Mouse (Mus musculus): ENCODE results near the gene Spata1. TPM values are rescaled to one million over a fixed set of nuclear protein-coding genes. Genes with fewer than 3 reads are reported as not detected.

Spata1 gene
- 1 to 10 TPM; 7.8 to 8.7 TPM for polyA plus RNA-seq (2017; shearing (Covaris generic))

GRCm38 (mm10) chr3:146499431-146500002 is at the start of gene Spata1, which contains the start of gene Gng5:
Gene Spata1, minus strand, starts transcription at chr3:146499753.
Gene Gng5, plus strand, starts transcription at chr3:146499807.
- ATAC-seq = peak; percentile 75

GRCm38 (mm10) chr3:146543632-146544031 is 44.1 kb upstream of the Spata1 start:
- no peak for ATAC-seq

DNA sequence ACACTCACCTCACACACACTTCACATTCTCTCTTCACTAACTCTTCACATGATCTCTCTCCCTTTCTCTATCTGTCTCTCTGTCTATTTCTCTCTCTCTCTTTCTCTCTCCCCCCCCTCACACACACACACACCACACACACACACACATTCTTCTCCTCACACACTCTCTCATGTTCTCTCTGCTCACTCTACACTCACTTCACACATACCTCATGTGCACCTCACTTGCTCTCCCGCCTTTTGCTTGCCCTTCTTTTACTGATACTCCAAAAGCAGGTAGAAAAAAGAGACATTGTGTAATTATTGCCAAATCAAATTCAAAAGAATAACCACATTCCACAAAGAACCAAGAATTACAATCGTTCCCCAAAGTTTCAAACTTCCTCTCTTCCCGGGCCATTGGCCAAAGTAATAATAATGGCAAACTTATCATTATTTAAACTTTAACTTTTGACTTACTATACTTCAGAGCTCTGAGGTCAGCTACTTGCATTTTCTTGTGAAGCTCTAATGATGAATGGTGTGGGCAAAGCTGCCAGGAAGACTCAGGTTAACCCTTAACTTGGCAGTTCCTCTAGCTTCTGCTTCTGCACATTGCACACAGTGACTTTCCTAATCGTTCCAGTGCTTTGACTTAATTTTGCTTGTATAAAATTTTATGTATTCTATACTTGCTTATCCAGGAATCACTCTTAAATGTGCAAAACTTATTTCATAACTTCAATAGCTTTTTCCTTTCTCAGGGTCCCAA is 41.1 kb upstream of the Spata1 start:
- ATAC-seq = no peak

DNA sequence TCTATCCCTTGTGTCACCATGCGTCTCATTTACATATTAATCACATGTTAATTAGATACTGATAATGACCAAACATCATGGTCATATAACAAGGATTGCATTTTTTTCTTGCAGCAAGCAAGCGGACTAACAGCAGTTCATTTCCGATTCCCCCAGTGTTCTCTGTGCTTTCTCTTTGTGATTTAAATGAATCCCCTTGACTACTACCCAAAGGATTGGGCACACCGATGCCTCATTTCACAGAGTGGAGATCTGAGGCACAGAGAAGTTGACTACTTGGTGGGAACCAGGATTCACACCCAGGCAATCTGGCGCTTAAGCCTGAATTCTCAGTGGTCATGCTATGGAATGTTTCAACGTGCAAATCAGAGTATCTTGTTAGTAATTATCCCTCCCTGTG is 35.4 kb upstream of the Spata1 start:
- no peak for ATAC-seq

GRCm38 (mm10) chr3:146528335-146528734 is 28.8 kb upstream of the Spata1 start:
- no peak for ATAC-seq

GRCm38 (mm10) chr3:146521652-146522020 is 22.1 kb upstream of the Spata1 start:
- peak; percentile 4 for ATAC-seq

- ATAC-seq = peak; percentile 96
These were observed 21.5 kb upstream of the Spata1 start, which contains the start of gene Rpf1 for GRCm38 (mm10) chr3:146520798-146521651. Gene Rpf1, minus strand, starts transcription at chr3:146521429.

DNA sequence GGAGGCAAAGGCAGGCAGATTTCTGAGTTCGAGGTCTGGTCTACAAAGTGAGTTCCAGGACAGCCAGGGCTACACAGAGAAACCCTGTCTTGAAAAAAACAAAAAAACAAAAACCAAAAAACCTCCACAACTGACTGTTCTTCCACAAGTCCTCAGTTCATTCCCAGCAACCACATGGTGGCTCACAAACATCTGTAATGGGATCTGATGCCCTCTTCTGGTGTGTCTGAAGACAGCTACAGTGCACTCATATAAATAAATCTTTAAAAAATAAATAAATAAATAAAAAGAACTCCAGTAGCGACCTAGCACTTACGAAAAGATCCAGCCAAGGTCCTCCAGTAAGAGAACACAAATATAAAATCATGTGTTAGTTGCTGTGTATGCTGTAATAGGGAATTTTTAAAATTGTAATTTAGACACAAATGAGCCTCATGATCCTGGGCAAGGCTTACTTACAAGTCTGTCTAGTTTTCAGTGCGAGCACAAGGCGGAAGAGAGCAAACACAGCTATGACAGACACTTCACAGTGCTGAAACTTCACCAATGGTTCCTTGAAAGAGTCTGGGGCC is 20.8 kb upstream of the Spata1 start:
- ATAC-seq = no peak

- no peak for ATAC-seq
These were observed 7.2 kb upstream of the Spata1 start for GRCm38 (mm10) chr3:146506711-146507110.

GRCm38 (mm10) chr3:146501601-146502123 is 2.1 kb upstream of the Spata1 start:
- ATAC-seq = no peak

- ATAC-seq = peak; percentile 5
These were observed 1.3 kb upstream of the Spata1 start for GRCm38 (mm10) chr3:146500810-146501201.

- ATAC-seq = peak; percentile 58
These were observed 653 bp upstream of the Spata1 start for GRCm38 (mm10) chr3:146500003-146500809.

- peak; percentile 32 for ATAC-seq
These were observed 564 bp downstream of the Spata1 start for GRCm38 (mm10) chr3:146498989-146499388.

DNA sequence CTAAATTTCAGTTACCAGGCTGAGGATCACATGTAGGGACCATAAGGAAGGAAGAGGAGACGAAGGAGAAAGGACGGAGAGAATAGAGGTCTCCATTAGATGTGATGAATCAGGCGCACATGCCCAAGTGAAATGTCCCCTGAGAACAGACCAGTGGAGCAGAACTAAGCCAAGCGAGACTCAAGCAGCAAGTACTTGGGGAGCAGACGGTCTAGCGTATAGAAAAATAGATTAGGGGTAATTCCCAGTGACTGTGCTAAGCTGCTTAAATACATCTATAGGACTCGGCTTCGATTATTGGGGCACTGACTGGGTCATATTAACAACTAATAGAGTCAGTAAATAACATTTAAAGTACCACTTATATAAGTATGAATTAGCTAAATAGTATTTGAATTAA is 4.6 kb downstream of the Spata1 start:
- ATAC-seq = no peak

GRCm38 (mm10) chr3:146486464-146486863 is 13.1 kb downstream of the Spata1 start:
- ATAC-seq = no peak

DNA sequence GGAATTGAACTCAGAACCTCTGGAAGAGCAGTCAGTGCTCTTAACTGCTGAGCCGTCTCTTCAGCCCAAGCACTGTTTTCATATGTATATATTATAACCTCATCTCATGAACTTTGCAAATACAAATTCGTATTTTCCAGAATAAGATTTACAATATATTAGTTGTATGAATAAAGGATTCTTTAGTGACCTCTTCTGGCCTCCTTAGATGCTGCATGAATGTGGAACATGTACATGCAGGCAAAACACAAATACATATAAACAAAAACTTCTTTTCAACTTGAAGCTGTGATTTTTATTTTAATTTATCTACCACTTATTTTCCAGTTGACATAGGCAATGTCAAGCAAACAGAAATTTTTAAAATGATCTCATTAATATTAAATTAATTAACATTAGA is 17.5 kb downstream of the Spata1 start:
- ATAC-seq = no peak

- no peak for ATAC-seq
These were observed 25.1 kb downstream of the Spata1 start for GRCm38 (mm10) chr3:146474428-146474827.

GRCm38 (mm10) chr3:146473741-146474140 is 25.8 kb downstream of the Spata1 start:
- ATAC-seq = no peak

DNA sequence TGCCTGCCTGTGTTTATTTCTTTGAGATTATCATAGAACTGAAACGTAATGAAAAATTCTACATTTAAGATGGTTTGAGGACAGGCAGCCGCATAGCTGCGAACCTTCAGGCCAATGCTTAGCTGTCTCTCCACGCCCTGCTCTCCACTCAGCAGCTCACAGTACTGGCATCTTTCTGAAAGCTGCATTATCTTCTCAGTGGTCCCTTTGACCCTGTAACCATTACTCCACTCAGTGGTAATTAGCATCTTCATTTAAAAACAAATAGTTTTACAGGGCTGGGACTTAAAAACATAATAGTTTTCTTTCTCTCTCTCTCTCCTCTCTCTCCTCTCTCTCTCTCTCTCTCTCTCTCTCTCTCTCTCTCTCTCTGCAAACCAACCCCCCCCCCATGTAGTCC is 26.9 kb downstream of the Spata1 start:
- ATAC-seq = no peak

- no peak for ATAC-seq
These were observed 30.3 kb downstream of the Spata1 start for GRCm38 (mm10) chr3:146469226-146469625.

DNA sequence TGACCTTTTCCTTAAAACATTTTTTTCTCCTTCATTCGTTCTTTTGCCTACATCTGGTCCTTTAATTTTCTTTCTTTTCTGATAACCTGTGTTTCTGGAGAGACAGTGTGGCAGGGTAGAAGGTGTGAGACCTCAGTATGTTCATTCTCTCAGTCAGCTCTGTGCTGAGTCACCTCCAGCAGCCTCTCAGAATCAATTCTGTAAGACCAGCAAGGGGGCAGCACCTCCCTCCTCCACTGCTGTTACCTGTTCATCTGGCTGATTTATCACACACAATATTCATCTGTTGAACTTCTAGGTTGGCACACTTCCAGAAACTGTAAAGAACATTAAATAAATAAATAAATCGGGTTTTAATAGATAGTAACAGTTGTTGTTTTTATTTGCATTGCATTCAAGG is 36.6 kb downstream of the Spata1 start:
- ATAC-seq = no peak

GRCm38 (mm10) chr3:146451375-146451774 is 48.2 kb downstream of the Spata1 start:
- no peak for ATAC-seq
